Mouse (Mus musculus): Measurements from ENCODE around the gene Myo1a.

Myo1a gene

GRCm38 (mm10) chr10:127674794-127675522 is 30.0 kb upstream of the Myo1a start:
- peak; percentile 96 for DNase-seq (ENCODE audit: low spot score in 2 of 2)

GRCm38 (mm10) chr10:127675859-127676398 is 29.0 kb upstream of the Myo1a start:
- DNase-seq (ENCODE audit: low spot score in 2 of 2) = no peak

GRCm38 (mm10) chr10:127676691-127677548 is 28.1 kb upstream of the Myo1a start:
- DNase-seq (ENCODE audit: low spot score in 2 of 2) = peak; percentile 90 to 94

GRCm38 (mm10) chr10:127677591-127678336 is 27.2 kb upstream of the Myo1a start:
- DNase-seq (ENCODE audit: low spot score in 2 of 2) = peak; percentile 64 to 71

GRCm38 (mm10) chr10:127679208-127679607 is 25.8 kb upstream of the Myo1a start:
- no peak for DNase-seq (ENCODE audit: low spot score in 2 of 2)

GRCm38 (mm10) chr10:127679881-127680280 is 25.1 kb upstream of the Myo1a start:
- DNase-seq (ENCODE audit: low spot score in 2 of 2) = no peak

GRCm38 (mm10) chr10:127682886-127683285 is 22.1 kb upstream of the Myo1a start:
- DNase-seq (ENCODE audit: low spot score in 2 of 2) = no peak

- DNase-seq (ENCODE audit: low spot score in 2 of 2) = no peak
Observed at GRCm38 (mm10) chr10:127691053-127691452, 13.9 kb upstream of the Myo1a start.

- peak; percentile 21 to 40 for DNase-seq (ENCODE audit: low spot score in 2 of 2)
Observed at GRCm38 (mm10) chr10:127694636-127695035, 10.3 kb upstream of the Myo1a start.

- no peak for DNase-seq (ENCODE audit: low spot score in 2 of 2)
Observed at GRCm38 (mm10) chr10:127695775-127696174, 9.2 kb upstream of the Myo1a start.

GRCm38 (mm10) chr10:127698966-127699365 is 6.0 kb upstream of the Myo1a start:
- DNase-seq (ENCODE audit: low spot score in 2 of 2) = no peak

GRCm38 (mm10) chr10:127703299-127703698 is 1.7 kb upstream of the Myo1a start:
- no peak for DNase-seq (ENCODE audit: low spot score in 2 of 2)

- DNase-seq (ENCODE audit: low spot score in 2 of 2) = no peak
Observed at GRCm38 (mm10) chr10:127704293-127704692, 677 bp upstream of the Myo1a start.

GRCm38 (mm10) chr10:127705783-127706182 is 813 bp downstream of the Myo1a start:
- no peak for DNase-seq (ENCODE audit: low spot score in 2 of 2)

GRCm38 (mm10) chr10:127707721-127708120 is 2.8 kb downstream of the Myo1a start:
- DNase-seq (ENCODE audit: low spot score in 2 of 2) = no peak

GRCm38 (mm10) chr10:127708850-127709370 is 3.9 kb downstream of the Myo1a start:
- no peak for DNase-seq (ENCODE audit: low spot score in 2 of 2)

- DNase-seq (ENCODE audit: low spot score in 2 of 2) = no peak
Observed at GRCm38 (mm10) chr10:127710331-127710730, 5.4 kb downstream of the Myo1a start.

GRCm38 (mm10) chr10:127712736-127713135 is 7.8 kb downstream of the Myo1a start:
- no peak for DNase-seq (ENCODE audit: low spot score in 2 of 2)

- peak in 1 of 2 experiments; percentile 20 for DNase-seq (ENCODE audit: low spot score in 2 of 2)
Observed at GRCm38 (mm10) chr10:127721671-127722418, 16.9 kb downstream of the Myo1a start.

GRCm38 (mm10) chr10:127724178-127724577 is 19.2 kb downstream of the Myo1a start, which contains the start of gene Tac2:
Gene Tac2, plus strand, starts transcription at chr10:127724478.
- no peak for DNase-seq (ENCODE audit: low spot score in 2 of 2)

- DNase-seq (ENCODE audit: low spot score in 2 of 2) = no peak
Observed at GRCm38 (mm10) chr10:127725136-127725535, 20.2 kb downstream of the Myo1a start.
